25 mouse cellular contexts compared by ENCODE assay signal in genomic region chr16:23947654-23948053, GRCm38 (mm10). TPM values are rescaled to one million over a fixed set of nuclear protein-coding genes. Genes with fewer than 3 reads are reported as not detected.
DNase-seq lines count a peak whose midpoint lies in the region; ATAC-seq and TF ChIP-seq lines count a peak whose summit lies in the region.
"Had no signal": no experiment of that assay in that cellular context is flagged by ENCODE, and none has a peak within 500 bp of the region (broad histone marks: within the 10 kb centered on the region; RNA-seq: fewer than 3 reads in every experiment).

No protein-coding gene starts in this region.

- no peak overlapping the region for H3K27ac ChIP-seq in gastrocnemius, adult 2 months
- no peak overlapping the region for H3K27ac ChIP-seq in layer of hippocampus, adult 2 months
- H3K27ac ChIP-seq: embryonic facial prominence, embryonic 13.5 days; forebrain, embryonic 12.5 days; heart, embryonic 15.5 days; hindbrain, embryonic 10.5 days; hindbrain, embryonic 14.5 days; intestine, embryonic 15.5 days had no signal

- H3K27me3 ChIP-seq in Patski = no peaks in the 10 kb centered on the region
- H3K27me3 ChIP-seq: embryonic facial prominence, embryonic 13.5 days; forebrain, embryonic 12.5 days; heart, embryonic 15.5 days; intestine, embryonic 15.5 days had no signal

- intact Hi-C loops in gastrocnemius, adult 2 months (cut with DNase I) = no loop called here
- intact Hi-C loops in gastrocnemius, postnatal 14 days (cut with DNase I; ENCODE audit: low total_unique reads) = no loop called here

- in situ Hi-C loops in Patski (cut with MboI; ENCODE audit: low pct_unique_long_range_greater_than_20kb) = no loop called here

- POLR2A ChIA-PET in Patski (lab: Charles Lee) = no interaction called here

- no peak overlapping the region for H3K4me3 ChIP-seq in gastrocnemius, adult 2 months
- H3K4me3 ChIP-seq in layer of hippocampus, adult 2 months = no peak overlapping the region
- H3K4me3 ChIP-seq: embryonic facial prominence, embryonic 13.5 days; forebrain, embryonic 12.5 days; heart, embryonic 15.5 days; hindbrain, embryonic 10.5 days; intestine, embryonic 15.5 days had no signal

- ATAC-seq in Patski = no peak
- ATAC-seq: CD4-positive, CD25-positive, alpha-beta regulatory T cell, adult 4 months; forebrain, embryonic 16.5 days; intestine, embryonic 15.5 days had no signal

- CTCF ChIA-PET in Patski (lab: Charles Lee) = no interaction called here

- DNase-seq in gastrocnemius, adult 2 months = no peak
- no peak for DNase-seq in gastrocnemius, postnatal 14 days
- DNase-seq in layer of hippocampus, adult 2 months (ENCODE audit: low spot score in 2 of 2) = no peak
- no peak for DNase-seq in layer of hippocampus, adult 18-20 months (ENCODE audit: low spot score in 2 of 2)
- peak; percentile 26 to 29 for DNase-seq in B cell, adult 2 months
- no peak for DNase-seq in Patski (ENCODE audit: low read depth, low spot score)
- DNase-seq: cerebellum, adult 11 months; cerebellum, adult 8-10 months; cerebellum, postnatal 25 days; gastrocnemius, postnatal 25 days; heart, postnatal 14 days had no signal

- TF ChIP-seq CTCF in gastrocnemius, adult 2 months (IDR thresholded peaks at IDR 0.05) = peak; percentile 14; the same call in 1 of the 2 replicates
- TF ChIP-seq CTCF in layer of hippocampus, adult 2 months (conservative IDR thresholded peaks at IDR 0.05) = peak; percentile 57; the same call in 1 of the 2 replicates
- TF ChIP-seq CTCF in Patski (IDR thresholded peaks at IDR 0.05) = peak; percentile 61

RNA-seq across cellular contexts. Expression of gene Rtp2, which starts 15.5 kb away (rescaled TPM):
- not detected for total RNA-seq in gastrocnemius, adult 2 months (2021)
- total RNA-seq in gastrocnemius, postnatal 14 days (2021) = not detected
- under 1 TPM; 0.32 to 0.54 TPM for total RNA-seq in layer of hippocampus, adult 2 months (2021)
- total RNA-seq in layer of hippocampus, adult 18-20 months (2021) = under 1 TPM in 1 of 2 experiments, not detected in 1; 0.35 TPM
- polyA plus RNA-seq in Patski (2021) = not detected
- total RNA-seq: adrenal gland, postnatal 4 days; G1E; gastrocnemius, postnatal 25 days; granulocyte monocyte progenitor cell, adult 5-6 weeks; heart, postnatal 14 days had no signal
- polyA plus RNA-seq: G1E; heart, embryonic 11.5 days; heart, embryonic 15.5 days; hindbrain, embryonic 10.5 days; hindbrain, embryonic 14.5 days; intestine, embryonic 15.5 days had no signal

RNA-seq across cellular contexts. Expression of gene Gm37419, which starts 40.6 kb away (rescaled TPM):
- total RNA-seq in gastrocnemius, adult 2 months (2021) = not detected
- total RNA-seq in gastrocnemius, postnatal 14 days (2021) = not detected
- not detected for total RNA-seq in layer of hippocampus, adult 2 months (2021)
- total RNA-seq in layer of hippocampus, adult 18-20 months (2021) = not detected
- 1.3 TPM for polyA plus RNA-seq in Patski (2021)
- total RNA-seq: adrenal gland, postnatal 4 days; G1E; gastrocnemius, postnatal 25 days; granulocyte monocyte progenitor cell, adult 5-6 weeks; heart, postnatal 14 days had no signal
- polyA plus RNA-seq: brain, embryonic 14.5 days; CD4-positive, CD25-positive, alpha-beta regulatory T cell, adult 4 months; embryonic facial prominence, embryonic 13.5 days; forebrain, embryonic 12.5 days; forebrain, embryonic 16.5 days; frontal cortex, adult 2 months; G1E; heart, embryonic 11.5 days; heart, embryonic 15.5 days; hindbrain, embryonic 10.5 days; hindbrain, embryonic 14.5 days; intestine, embryonic 15.5 days had no signal

RNA-seq across cellular contexts. Expression of gene Bcl6, which starts 41.0 kb away (rescaled TPM):
- total RNA-seq in gastrocnemius, adult 2 months (2021) = 10 to 100 TPM; 62.7 to 71.2 TPM
- 10 to 100 TPM; 26.0 to 49.8 TPM for total RNA-seq in gastrocnemius, postnatal 14 days (2021)
- 10 to 100 TPM; 56.8 to 61.5 TPM for total RNA-seq in layer of hippocampus, adult 2 months (2021)
- total RNA-seq in layer of hippocampus, adult 18-20 months (2021) = 10 to 100 TPM; 55.9 to 63.8 TPM
- 33.3 TPM for polyA plus RNA-seq in Patski (2021)
- polyA plus RNA-seq: G1E had no signal

RNA-seq across cellular contexts. Expression of gene Sst, which starts 56.9 kb away (rescaled TPM):
- not detected for total RNA-seq in gastrocnemius, adult 2 months (2021)
- total RNA-seq in gastrocnemius, postnatal 14 days (2021) = not detected
- total RNA-seq in layer of hippocampus, adult 2 months (2021) = 100 to 1,000 TPM; 395 TPM
- 100 to 1,000 TPM; 424 to 470 TPM for total RNA-seq in layer of hippocampus, adult 18-20 months (2021)
- polyA plus RNA-seq in Patski (2021) = not detected
- total RNA-seq: G1E; gastrocnemius, postnatal 25 days; granulocyte monocyte progenitor cell, adult 5-6 weeks; heart, postnatal 14 days had no signal
- polyA plus RNA-seq: CD4-positive, CD25-positive, alpha-beta regulatory T cell, adult 4 months; G1E; heart, embryonic 15.5 days had no signal

Comparison
In these comparisons a context has a peak if more than half of its experiments do, and no peak if none do; other contexts are left out.
1. DNase-seq: peak in B cell, adult 2 months (2 of 2); none in gastrocnemius, adult 2 months (single experiment), gastrocnemius, postnatal 14 days (single experiment), layer of hippocampus, adult 2 months (0 of 2), layer of hippocampus, adult 18-20 months (0 of 2) and Patski (single experiment).
2. Peak in every context shown above with its lines, with median percentiles within 50 percentile points of each other: CTCF ChIP-seq.